Mouse (Mus musculus) heart, adult 8-10 months (tissue): ENCODE results near the gene Msi1. TPM values are rescaled to one million over a fixed set of nuclear protein-coding genes. Genes with fewer than 3 reads are reported as not detected.

ENCODE experiments used
- DNase-seq: peaks from one replicate; pipeline ENCODE4 v3.0.0; 2022; ENCODE audit warnings: low spot score
- total RNA-seq, 4 experiments: library from RNA; stranded (reverse); gene quantifications; 2 replicates each; pipeline ENCODE4 v1.2.4; 2022

Gene Msi1
- total RNA-seq = under 1 TPM; 0.16 to 0.52 (median 0.25) TPM

DNA sequence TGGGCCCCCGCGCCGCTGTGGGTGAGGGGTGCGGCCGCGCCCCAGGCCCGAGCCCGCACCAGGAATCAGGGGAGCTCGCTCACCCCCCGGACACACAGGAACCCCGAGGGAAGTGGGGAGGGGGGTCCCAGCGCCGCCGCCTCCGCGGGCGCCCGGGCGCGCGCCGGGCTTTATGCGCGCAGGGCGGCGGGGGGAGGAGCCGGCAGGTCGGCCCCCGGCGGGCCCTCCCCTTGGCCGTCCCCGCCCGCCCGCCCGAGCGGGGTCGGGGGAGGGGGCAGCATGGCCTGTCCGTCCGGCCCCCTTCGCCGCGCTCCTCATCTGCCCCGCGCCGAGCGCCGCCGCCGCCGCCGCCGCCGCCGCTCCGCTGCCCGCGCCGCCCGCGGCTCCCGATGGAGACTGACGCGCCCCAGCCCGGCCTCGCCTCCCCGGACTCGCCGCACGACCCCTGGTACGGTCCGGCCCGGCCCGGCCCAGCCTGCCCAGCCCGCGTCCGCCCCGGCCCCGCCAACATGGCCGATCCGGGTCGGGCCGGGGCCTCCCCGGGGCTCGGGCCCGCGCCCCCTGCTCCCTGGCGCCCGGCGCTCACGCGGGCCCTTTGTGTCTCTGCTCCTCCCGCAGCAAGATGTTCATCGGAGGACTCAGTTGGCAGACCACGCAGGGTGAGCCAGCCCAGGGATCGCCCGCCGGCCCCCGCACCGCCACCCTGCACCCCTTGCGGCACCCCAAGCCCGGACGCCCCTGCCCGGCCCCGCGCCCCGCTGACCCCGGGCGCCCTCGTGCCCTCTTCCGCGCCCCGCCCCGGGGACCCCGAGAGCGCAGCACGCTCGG, at the start of gene Msi1:
Gene Msi1, plus strand, starts transcription at position 241 of the 828 bp plus-strand sequence.
- DNase-seq = no peak

DNA sequence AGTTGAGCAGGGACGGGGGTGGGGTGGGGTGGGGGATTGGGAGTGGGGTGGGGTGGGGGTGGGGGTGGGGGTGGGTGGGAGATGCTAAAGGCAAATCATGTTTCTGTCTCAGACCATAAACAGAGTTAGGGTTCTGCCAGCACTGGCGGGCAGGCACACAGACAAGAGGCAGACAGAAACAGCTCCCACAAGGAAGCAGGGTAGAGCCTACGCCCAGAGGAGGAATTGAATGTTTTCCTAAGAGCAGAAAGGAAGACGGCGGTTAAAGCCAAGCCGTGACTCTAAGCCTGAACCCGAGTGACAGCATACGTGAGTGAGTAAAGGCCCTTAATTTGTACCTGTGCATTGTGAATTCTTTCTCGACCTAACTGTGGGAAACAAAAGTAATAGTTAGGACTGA, 37.5 kb upstream of the Msi1 start:
- DNase-seq = no peak

DNA sequence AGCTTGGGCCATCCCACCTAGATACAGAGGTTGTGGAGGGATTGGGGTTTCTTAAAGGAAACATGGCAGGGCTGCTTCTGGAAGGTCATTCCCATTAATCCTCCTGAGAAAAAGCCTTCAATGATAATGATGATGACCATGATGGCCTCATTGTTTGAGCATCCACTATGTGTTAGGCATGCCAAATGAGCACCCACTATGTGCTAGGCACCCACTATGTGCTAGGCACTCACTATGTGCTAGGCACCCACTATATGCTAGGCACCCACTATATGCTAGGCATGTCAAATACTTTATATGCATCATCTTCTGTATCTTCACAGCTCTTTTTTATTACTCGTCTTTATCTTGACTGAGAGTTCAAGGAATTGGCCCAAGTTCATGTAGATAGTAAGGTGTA, 36.4 kb upstream of the Msi1 start:
- DNase-seq = no peak

DNA sequence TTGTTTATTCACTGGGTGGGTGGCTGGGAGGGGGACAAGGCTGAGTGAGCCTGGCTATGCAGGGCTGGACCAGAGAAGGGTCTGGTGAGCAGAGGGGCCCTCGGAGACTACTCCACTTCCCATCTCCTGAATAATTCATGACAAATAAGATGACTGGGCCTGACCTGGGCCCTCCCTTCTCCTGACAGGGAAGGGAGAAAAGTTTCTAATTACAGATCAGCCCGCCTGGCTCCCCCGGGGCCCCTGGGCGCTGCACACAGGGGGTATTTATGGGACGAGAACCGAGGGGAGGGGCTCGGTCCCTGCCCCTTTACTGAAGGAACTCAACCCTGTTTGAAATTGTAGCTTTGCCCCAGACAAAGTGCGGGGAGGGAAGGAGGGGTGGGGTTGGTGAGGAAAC, 35.2 kb upstream of the Msi1 start:
- DNase-seq = no peak

DNA sequence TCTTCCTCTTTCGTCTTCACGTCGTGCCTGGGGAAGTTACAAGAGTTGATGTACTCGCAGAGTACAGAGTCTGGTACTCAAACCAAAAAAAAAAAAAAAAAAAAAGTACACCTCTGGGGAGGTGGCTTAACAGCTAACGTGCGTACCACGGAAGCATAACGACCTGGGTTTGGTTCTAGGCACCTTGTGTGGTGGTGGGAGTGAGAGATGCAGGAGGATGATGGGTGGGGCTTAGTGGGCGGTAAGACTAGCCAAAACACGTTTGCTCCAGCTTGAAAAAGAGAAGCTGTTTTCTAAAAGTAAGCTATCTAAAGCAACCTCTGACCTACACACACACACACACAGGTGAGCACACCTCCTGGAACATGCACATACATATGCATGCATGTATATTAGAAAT, 34.6 kb upstream of the Msi1 start:
- DNase-seq = no peak

DNA sequence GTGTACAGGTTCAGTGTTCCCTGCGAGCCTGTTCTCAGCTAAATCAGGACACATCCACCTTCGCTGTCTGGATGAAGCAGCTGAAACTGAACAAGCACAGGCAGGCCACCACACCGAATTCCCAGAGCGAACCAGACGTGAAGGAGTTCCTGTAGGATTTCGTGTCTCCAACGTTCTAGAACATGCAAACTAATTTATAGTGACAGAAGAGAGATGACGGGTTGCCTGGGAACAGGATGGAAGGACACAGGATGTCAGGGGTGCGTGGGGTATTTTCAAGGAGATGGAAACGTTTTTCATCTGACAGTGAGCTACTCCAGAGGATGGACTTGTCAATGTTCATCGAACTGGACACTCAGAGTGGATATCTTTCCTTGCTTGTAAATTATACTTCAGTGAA, 32.7 kb upstream of the Msi1 start:
- no peak for DNase-seq

DNA sequence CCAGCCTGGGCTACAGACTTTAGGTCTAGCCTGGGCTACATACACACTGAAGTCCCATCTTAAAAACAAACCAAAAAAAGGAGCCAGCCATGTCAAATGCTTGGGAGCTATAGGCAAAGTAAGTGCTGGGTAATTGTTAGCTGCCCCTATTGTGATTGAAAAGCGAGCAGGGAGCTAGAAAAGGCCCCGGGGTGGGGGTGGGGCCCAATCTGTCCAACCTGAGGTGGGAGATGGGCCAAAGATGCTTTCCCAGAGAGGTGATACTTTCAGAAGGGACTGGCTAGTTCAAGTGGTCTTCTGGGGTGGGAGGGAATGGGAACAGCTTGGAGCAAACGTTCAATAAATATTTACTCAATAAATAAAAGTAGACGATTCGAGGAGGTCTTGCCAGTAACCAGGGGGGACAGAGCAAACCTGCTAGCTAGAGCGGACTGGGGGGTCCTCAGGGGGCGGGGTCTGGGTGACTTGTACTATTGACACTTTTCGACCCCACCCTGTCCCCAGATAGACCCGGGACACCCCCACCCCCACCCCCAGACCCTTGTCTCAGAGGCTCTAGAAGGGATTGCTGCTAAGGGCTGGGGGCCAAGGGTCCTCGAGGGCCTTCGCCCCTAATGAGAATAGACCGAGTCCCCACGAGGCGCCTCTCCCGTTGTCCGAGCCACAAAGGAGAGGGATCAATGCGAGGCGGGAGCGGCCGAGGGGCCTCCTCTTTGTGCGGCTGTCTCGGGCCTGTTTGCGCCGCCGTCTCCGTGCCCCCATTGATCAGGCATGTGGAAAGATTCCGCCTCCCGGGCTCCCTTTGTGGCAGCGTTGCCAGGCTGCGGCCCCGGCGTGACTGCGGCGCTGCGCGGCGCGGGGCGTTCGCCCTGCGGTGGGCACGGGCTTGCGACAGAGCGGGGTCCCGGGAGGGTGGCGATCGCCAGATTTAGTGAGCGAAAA, 31.3 kb upstream of the Msi1 start:
- no peak for DNase-seq

DNA sequence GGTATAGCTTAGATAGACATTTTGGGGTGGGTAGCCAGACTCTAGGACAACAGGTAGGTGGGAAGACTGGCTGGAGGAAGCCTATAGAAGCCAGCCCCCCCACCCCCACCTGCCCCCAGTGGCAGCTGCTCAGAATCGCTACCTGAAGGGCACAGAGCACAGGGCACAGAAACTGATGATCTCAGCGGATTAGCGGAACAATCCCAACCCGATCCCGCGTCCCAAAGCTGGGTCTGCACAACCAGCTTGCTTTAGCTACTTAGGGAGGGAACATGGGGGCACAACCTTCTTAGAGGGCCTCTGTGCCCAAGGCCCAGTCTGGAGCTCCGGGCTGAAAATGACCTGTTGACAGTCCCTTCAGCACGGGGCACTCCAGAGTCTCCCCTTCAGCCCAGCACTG, 27.3 kb upstream of the Msi1 start:
- DNase-seq = no peak

DNA sequence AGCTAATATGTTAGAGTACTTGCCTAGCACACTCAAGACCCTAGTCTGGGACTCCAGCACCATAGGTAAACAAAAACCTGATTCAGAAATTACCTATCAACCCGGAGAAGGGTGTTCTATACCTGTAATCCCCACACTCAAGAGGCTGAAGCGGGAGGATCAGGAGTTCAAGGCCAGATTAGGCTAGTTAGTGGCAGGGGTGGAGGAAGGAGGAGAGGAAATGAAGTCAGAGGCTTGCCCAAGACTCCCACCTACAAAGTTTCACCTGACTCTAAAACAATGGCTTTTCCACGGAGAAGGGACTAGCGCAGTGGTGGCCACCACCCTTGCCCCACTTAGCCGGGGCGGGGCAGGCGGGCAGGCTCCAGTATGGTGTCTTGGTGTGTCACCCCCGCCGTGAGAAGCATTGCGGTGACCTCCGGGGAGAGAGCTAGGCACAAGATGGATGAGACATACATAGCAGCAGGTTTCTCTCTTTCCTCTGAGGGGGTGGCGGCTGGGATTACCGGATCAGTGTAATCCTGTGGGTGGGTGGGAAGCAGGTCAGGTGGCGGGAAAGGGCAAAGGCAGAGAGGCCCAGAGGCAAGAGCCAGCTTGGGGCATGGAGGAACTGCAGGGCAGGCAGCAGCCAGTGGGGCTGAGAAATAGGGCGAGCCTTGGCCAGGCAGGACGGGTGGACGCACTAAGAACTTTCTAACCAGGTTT, 25.8 kb upstream of the Msi1 start:
- DNase-seq = no peak

DNA sequence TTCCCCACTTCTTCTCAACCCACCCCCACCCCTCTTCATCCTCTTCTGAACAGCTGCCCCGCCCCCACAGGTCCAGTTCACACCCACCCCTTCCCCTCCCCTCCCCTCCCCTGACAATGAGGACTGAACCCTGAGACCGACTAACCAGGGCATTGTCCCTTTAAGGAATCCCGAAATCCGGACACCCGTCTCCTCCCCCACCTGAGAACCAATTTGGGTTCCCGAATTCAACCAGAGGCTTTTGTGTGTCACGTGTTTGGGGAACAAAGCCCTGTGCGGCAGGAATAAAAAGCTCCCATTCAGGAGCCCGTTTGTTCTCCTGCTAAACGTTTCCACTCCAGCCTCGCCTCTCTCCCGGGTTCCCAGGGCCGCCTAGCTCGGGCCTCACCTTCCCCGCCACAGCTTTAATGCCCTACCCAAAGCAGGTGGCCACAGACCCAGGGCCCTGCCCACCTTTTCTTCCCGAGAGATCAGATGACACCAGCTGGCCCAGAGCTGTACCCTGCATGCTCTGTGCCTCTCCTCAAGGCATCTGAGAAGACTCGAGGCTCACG, 25.1 kb upstream of the Msi1 start:
- DNase-seq = no peak

DNA sequence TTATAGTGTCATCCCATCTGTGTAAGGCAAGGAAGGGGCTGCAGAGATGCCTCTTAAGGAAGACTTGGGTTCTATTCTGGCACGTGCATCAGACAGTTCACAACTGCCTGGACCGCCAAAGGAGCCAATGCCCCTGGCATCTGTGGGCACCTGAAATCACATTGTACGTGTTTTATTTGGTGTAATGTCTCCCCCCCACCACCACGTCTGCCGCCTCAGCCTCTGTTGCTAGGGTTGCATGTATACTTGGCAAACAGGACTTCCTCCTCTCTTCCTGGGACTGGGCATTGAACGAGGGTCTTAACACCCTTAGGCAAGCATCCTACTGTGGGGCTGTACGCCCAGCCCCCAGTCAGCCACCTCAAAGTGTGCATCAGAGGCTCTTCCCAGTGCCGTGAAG, 24.2 kb upstream of the Msi1 start:
- DNase-seq = no peak

DNA sequence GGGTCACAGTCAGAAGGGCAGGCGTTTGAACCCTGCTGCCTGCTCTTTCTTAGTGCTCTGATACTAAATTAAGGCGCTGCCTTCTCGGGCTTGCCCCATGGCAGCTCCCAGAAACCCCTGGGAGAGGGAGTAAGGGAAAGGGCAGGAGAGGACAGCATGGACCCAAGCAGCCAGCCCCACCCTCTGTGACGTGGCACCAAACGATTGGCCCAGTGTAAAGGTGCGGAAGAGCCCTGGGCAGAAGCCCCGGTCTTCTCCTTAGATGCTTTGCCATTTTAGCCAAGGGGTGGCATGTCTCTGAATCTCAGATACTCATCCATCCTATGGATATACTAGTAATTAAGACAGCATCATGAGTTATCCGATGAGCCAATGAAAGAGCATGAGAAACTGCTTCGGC, 21.3 kb upstream of the Msi1 start:
- no peak for DNase-seq

DNA sequence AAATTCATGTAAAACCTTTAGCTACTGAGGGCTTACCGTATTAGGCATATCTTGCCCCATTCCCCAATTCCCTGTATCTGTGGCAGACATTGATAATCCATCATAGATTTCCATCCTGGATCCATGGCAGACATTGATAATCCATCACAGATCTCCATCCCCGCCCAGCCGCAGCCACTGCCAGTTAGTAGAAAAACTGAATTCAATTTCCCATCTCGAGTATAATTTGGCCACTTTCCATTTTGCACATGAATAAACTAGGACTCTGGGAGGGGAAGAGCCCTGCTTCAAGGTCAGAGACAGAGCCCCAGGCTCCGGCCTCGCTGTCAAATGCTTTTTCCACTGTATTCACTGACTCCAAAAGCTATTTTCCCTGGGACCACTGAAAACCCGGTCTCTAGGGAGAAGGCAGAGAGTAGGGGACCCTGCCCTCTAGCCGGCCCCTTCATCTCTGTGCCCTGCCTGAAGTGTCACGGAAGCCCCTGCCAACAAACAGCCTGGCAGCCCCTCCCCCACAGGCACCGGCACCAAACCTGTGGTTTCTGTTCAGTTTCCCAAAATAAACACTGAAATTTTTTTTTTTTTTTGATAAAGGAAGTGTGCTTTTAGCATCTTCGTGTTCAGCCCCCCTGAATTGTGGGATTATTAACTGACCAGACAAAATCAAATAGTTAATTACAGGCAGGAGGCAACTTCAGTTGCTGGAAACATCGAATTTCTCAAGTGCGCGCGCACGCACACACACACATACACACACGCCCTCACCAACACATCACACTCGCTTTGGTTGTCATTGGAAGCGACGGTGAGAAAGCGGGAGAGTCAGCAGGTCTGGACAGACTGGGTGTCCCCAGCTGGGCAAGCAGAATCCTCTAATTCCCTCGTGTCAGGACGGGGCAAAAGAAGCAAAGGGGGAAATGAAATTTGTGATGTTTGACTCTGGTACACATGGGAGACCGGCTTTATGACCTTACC, 14.0 kb upstream of the Msi1 start:
- no peak for DNase-seq

DNA sequence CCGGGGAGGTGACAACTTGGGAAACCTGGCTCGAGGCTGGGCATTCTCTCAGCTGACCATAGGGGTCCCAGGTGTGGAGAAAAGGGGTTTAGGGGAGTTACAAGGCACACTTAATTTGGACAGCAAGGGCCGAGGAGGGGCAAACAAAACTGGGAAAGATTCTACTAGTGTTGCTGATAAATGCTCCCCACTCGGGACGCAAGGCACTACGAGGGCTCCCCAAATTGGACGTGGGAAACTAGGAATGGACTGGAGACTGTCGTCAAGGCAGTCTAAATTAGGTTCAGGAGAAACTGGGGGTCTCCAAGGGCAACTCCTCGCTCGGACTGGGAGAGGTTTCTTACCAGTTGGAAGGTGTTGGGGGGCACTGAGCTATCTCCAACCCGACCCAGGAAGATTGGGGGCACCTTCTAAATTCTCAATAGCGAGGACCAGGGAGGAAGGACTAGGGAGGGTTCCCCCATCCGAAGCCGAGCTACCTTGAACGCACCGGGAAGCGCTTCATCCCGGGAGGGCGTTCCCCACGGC, 504 bp upstream of the Msi1 start:
- no peak for DNase-seq

DNA sequence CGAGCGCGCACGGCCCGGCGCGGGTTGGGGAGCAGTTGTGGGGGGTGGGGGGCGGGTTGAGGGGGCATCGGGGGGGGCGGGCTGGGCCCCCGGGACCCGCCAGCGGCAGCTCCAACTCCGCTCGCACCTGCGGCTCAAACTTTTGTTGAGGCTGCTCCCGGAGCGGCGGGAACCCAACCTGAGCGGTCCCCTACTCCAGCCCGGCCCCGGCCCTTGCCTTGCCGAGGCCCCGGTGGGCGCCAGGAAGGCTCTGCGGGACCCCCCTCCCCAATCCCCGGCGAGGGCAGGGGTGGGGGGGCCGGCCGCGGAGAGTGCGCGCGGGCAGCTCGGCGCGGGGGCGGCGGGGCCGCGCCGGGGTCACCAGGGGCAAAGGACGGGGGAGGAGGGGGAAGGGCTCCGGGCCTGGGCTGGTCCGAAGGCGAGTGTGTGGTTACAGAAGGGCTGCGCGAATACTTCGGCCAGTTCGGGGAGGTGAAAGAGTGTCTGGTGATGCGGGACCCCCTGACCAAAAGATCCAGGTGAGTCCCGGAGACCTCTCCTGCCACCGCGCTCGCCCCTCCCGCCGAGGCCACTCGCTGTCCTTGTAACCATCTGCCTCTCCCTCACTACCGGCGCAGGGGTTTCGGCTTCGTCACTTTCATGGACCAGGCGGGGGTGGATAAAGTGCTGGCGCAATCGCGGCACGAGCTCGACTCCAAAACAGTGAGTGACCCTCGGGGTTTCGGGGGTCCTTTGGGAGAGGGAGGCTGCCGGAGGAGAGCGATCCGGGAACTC, 975 bp downstream of the Msi1 start:
- DNase-seq = no peak

DNA sequence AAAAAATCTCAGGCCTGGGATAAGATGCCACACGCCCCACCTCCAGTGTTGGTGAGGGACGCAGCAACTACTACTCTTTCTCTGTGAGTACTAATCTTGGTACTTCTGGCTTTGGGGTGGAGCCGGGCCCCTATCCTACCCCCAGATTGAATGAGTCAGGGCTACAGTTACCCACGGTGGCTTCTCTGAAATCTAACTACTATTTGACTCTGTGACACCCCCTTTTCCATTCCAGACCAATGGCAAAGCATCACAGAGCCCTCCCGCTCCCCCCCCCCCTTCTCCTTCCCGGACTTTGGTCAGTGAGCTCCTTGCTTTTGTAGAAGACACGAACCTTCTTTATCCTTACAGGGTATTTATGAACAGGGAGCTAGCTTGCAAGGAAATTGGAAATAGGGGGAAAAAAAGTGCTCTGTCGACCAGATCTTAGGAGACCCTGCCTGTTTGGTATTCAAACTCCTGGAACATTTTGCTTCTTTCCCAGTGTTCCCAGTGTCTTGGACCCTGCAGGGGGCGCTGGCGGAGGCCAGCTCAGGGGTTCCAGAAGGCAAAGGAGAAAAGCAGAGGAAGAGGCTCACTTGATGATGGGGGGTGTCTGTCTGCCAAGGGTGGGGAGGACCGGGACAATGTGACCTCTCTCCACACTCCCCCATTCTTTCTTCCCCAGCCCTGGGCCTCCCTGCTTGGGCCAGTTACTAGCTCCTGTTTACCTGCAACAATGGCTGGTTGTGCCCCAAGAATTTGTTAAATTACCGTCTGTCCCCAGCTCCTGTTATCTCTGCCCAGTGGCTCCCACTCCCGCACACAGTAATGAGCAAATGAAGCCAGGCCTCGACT, 1.9 kb downstream of the Msi1 start:
- DNase-seq = no peak

DNA sequence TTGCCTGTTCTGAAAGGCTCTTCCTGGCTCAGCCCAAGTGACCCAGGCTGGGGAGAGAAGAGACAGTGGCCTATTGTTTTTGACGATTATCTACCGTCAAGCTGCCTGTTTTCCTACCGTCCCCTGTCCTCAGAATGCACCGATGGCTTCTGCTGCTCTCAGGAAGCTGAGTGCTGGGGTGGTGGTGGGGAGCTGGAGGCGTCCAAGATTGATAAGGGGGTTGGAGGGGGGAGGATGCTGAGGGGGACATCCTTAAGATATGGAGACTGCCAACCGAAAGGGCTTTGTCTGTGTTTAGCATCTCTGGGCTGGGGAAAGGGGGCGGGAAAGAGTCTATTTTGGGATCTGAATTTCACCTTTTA, 2.5 kb downstream of the Msi1 start:
- no peak for DNase-seq

DNA sequence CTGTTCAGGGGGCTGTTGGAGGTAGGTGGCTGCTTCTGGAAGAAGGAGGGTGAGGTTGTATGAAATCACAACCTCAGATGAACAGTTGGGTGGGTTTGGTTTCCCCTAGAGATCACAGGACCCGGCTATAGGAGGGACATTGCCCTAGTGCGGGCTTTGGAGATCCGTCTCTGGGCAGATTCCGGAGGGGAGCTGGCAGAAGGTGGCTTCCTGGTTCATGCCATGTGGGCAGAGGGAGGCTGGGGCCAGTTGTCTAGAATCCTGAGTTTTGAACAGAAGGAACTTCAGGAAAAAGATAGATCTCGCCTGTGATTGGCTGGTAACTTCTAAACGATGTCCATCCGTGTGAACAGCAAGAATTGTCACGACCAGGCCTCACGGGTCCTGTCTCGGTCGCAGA, 3.0 kb downstream of the Msi1 start:
- no peak for DNase-seq

DNA sequence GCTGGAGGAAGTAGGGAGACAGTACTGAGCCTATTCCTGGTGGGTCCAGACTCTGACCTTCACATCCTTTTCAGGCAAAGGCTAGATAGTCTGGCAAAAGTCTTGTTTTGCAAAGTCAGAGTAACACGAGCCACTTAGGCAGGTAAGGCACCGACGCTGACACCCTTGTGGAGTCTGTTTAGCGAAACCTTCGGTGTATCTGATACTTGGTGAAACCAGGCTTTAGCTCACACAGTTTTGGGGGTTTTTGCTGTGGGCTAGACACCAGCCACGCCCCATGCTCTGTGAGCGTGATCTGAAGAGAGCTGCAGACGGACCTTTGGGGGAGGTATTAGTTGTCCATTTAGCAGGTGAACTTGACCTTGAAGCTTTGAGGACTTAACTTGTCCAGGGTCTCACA, 3.8 kb downstream of the Msi1 start:
- DNase-seq = no peak
